Mouse (Mus musculus) CD8-positive naive resting alpha-beta T cell, adult 2 months (primary cell): ENCODE results near the gene Yjefn3.

Source experiments
- DNase-seq, 2 experiments: peaks; one replicate each; pipeline ENCODE4 v3.0.0; 2022; ENCODE audit warnings: low read depth in 2 of 2, low spot score in 2 of 2

Gene Yjefn3

GRCm38 (mm10) chr8:69881261-69881865, 21.1 kb downstream of the Yjefn3 start:
- no peak for DNase-seq

GRCm38 (mm10) chr8:69880841-69881240, 21.7 kb downstream of the Yjefn3 start:
- no peak for DNase-seq

GRCm38 (mm10) chr8:69879678-69880077, 22.8 kb downstream of the Yjefn3 start:
- no peak for DNase-seq

GRCm38 (mm10) chr8:69877992-69878391, 24.5 kb downstream of the Yjefn3 start:
- DNase-seq, result no peak

- no peak for DNase-seq
Observed at GRCm38 (mm10) chr8:69877396-69877795, 25.1 kb downstream of the Yjefn3 start.

- DNase-seq, result no peak
Observed at GRCm38 (mm10) chr8:69876967-69877366, 25.5 kb downstream of the Yjefn3 start.

GRCm38 (mm10) chr8:69876097-69876496, 26.4 kb downstream of the Yjefn3 start:
- DNase-seq, result no peak

- DNase-seq, result no peak
Observed at GRCm38 (mm10) chr8:69874654-69875053, 27.9 kb downstream of the Yjefn3 start.

GRCm38 (mm10) chr8:69874155-69874554, 28.4 kb downstream of the Yjefn3 start:
- DNase-seq, result peak in 1 of 2 experiments; percentile 54

GRCm38 (mm10) chr8:69870907-69871306, 31.6 kb downstream of the Yjefn3 start:
- DNase-seq, result no peak

- no peak for DNase-seq
Observed at GRCm38 (mm10) chr8:69870003-69870765, 32.3 kb downstream of the Yjefn3 start.

- no peak for DNase-seq
Observed at GRCm38 (mm10) chr8:69867696-69868326, 34.7 kb downstream of the Yjefn3 start.

- no peak for DNase-seq
Observed at GRCm38 (mm10) chr8:69864180-69864579, 38.3 kb downstream of the Yjefn3 start.

- no peak for DNase-seq
Observed at GRCm38 (mm10) chr8:69863387-69864020, 39.0 kb downstream of the Yjefn3 start.

GRCm38 (mm10) chr8:69861251-69861650, 41.3 kb downstream of the Yjefn3 start:
- DNase-seq, result no peak

GRCm38 (mm10) chr8:69860807-69861206, 41.7 kb downstream of the Yjefn3 start:
- no peak for DNase-seq

- no peak for DNase-seq
Observed at GRCm38 (mm10) chr8:69853869-69854268, 48.6 kb downstream of the Yjefn3 start.

GRCm38 (mm10) chr8:69850926-69851506, 51.5 kb downstream of the Yjefn3 start:
- no peak for DNase-seq

GRCm38 (mm10) chr8:69849899-69850298, 52.6 kb downstream of the Yjefn3 start:
- DNase-seq, result no peak

- no peak for DNase-seq
Observed at GRCm38 (mm10) chr8:69848951-69849350, 53.6 kb downstream of the Yjefn3 start.
